Mouse (Mus musculus): Measurements from ENCODE around the gene Mtor. TPM values are rescaled to one million over a fixed set of nuclear protein-coding genes. Genes with fewer than 3 reads are reported as not detected.
A peak's percentile ranks its signal among the peaks of the same experiment; 100 is the strongest.

Gene Mtor
- total and polyA plus RNA-seq, 3 experiments, result 10.5 to 28.6 (median 24.3) TPM

DNA sequence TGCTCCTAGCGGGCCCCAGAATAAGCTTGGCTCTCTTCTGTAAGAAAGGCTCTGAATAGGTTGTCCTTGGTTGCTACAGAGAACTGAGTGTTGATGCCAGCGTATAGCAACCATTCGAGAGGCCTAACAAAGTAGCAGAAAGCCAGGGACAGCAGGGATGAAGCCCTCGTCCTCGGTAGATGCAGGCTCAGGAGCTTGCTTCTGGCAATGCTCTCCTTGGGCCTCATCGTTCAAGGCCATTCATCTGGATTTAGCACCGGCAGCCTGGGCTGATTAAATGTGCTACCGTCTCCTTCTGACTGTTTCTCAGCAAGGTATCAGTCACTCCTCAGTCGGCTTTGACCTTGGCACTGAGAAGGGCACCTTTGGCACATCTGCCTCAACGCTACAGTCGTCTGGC lies 19.3 kb upstream of the Mtor start:
- Histone ChIP-seq H3K4me3 (replicated peaks in 1 of 3; ENCODE audit: low read depth in 2 of 3, low read length in 2 of 3, poor library complexity in 1 of 3) (no peak overlapping the region), H3K79me2 (replicated peaks; ENCODE audit: control insufficient read depth, extremely low read depth, insufficient read depth, poor library complexity, severe bottlenecking) (no peaks in the 10 kb centered on the region), H3K36me3 (replicated peaks in 1 of 2; ENCODE audit: control insufficient read depth in 1 of 2, insufficient read depth in 1 of 2, low read length in 1 of 2) (peaks cover 20 to 44% of the 10 kb centered on the region in 2 experiments), H3K27me3 (replicated peaks) (no peaks in the 10 kb centered on the region), H3K4me1 (ENCODE audit: control insufficient read depth in 1 of 2, insufficient read depth in 2 of 2) (no peaks in the 10 kb centered on the region), H3K9ac (ENCODE audit: insufficient read depth, low read depth) (no peak overlapping the region), H3K9me3 (replicated peaks; ENCODE audit: low read length) (no peaks in the 10 kb centered on the region), H3K27ac (ENCODE audit: insufficient read depth, low read depth) (no peak overlapping the region), H3K4me2 (ENCODE audit: insufficient read depth, low read depth, poor library complexity, severe bottlenecking) (no peak overlapping the region)
- in situ Hi-C loops (cut with MboI; ENCODE audit: low pct_ligation_motif_present, low pct_unique_long_range_greater_than_20kb, low sequenced_read_pairs), result no loop called here
- dilution Hi-C loops (cut with MboI; ENCODE audit: extremely low pct_ligation_motif_present, extremely low pct_unique_long_range_greater_than_20kb, low sequenced_read_pairs), result no loop called here
- no peak for TF ChIP-seq TBP (conservative IDR thresholded peaks at IDR 0.05; ENCODE audit: low read depth, low read length)
- no peak for DNase-seq (ENCODE audit: extremely low read depth)

DNA sequence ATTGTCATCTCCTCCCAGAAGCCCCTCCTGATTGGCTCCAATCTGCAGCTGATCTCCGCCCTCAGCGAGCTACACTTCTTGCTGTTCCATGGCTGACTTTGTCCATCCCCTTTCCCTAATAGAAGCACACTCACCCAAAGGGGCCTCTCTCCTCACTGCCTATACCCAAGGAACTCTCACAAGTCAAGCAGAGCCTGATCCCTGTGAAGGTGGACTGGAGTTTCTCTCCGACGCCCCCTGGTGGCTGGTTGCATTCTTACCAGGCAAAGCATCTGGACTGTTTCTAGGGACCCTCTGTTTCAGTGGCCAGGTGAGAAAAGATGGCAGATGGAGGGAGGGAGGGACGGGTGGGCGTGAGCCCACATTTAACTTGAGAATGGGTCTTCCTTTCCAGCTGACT lies 18.7 kb upstream of the Mtor start:
- in situ Hi-C loops (cut with MboI; ENCODE audit: low pct_ligation_motif_present, low pct_unique_long_range_greater_than_20kb, low sequenced_read_pairs), result loop anchor here (5.0 kb wide), 1 partner anchor 257 kb away; no protein-coding TSS in a partner anchor

DNA sequence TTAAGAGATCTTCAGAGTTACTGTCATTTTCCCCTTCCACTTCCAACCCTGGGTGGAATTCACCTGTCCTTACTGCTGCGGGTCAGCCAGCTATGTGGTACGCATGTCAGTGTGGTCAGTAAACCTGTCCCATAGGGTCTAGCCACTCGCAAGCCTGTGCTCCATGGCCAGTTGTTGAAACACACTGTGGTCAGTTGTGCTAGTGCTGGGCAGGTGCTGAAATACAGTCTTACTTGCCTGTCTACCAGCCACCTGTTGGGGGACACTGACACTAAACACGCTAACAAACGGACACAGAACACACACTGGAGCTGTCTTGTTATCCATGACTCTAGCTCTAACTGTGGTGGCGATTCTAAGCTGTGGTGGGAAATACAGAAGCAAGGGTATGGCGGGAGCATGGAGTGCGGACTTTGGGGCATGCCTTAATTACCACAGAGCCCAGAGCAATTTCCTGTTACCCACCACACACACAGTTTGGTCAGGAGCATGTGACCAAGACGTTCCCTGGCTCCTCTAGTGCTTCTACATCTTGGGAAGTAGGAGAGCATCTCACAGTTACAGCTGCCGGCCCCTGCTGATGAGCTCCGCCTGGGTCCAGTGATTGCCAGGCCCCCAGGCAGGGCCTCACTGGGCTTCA lies 17.4 kb upstream of the Mtor start:
- no peak overlapping the region for H3K4me3 ChIP-seq (replicated peaks in 1 of 3; ENCODE audit: low read depth in 2 of 3, low read length in 2 of 3, poor library complexity in 1 of 3)
- H3K4me2 ChIP-seq (ENCODE audit: insufficient read depth, low read depth, poor library complexity, severe bottlenecking), result no peak overlapping the region
- no peak for TF ChIP-seq EP300 (IDR thresholded peaks at IDR 0.05; ENCODE audit: low read length)
- no peak for TF ChIP-seq TBP (conservative IDR thresholded peaks at IDR 0.05; ENCODE audit: low read depth, low read length)
- TF ChIP-seq NELFE (IDR thresholded peaks at IDR 0.05; ENCODE audit: low read depth, low read length), result no peak
- TF ChIP-seq JUND (conservative IDR thresholded peaks at IDR 0.05; ENCODE audit: low read depth, low read length), result no peak
- no peak for TF ChIP-seq BHLHE40 (IDR thresholded peaks at IDR 0.05; ENCODE audit: low read depth, low read length)
- TF ChIP-seq RCOR1 (conservative IDR thresholded peaks at IDR 0.05; ENCODE audit: low read depth, low read length), result no peak
- no peak for TF ChIP-seq ELF1 (IDR thresholded peaks at IDR 0.05; ENCODE audit: low read depth, low read length)
- TF ChIP-seq POLR2AphosphoS2 (IDR thresholded peaks at IDR 0.05; ENCODE audit: low read depth, low read length), result no peak
- no peaks in the 10 kb centered on the region for H3K4me1 ChIP-seq (ENCODE audit: control insufficient read depth in 1 of 2, insufficient read depth in 2 of 2)
- H3K36me3 ChIP-seq (replicated peaks in 1 of 2; ENCODE audit: control insufficient read depth in 1 of 2, insufficient read depth in 1 of 2, low read length in 1 of 2), result peaks cover 33 to 63% of the 10 kb centered on the region in 2 experiments
- dilution Hi-C loops (cut with MboI; ENCODE audit: extremely low pct_ligation_motif_present, extremely low pct_unique_long_range_greater_than_20kb, low sequenced_read_pairs), result no loop called here
- H3K27ac ChIP-seq (ENCODE audit: insufficient read depth, low read depth), result no peak overlapping the region
- no peak for DNase-seq (ENCODE audit: extremely low read depth)
- no peak overlapping the region for H3K9ac ChIP-seq (ENCODE audit: insufficient read depth, low read depth)
- H3K27me3 ChIP-seq (replicated peaks), result no peaks in the 10 kb centered on the region
- in situ Hi-C loops (cut with MboI; ENCODE audit: low pct_ligation_motif_present, low pct_unique_long_range_greater_than_20kb, low sequenced_read_pairs), result loop anchor here (5.0 kb wide), 1 partner anchor 259 kb away; no protein-coding TSS in a partner anchor
- H3K79me2 ChIP-seq (replicated peaks; ENCODE audit: control insufficient read depth, extremely low read depth, insufficient read depth, poor library complexity, severe bottlenecking), result no peaks in the 10 kb centered on the region
- no peaks in the 10 kb centered on the region for H3K9me3 ChIP-seq (replicated peaks; ENCODE audit: low read length)

More for the DNA sequence above, 18.7 kb upstream of the Mtor start:
- no peak overlapping the region for H3K4me2 ChIP-seq (ENCODE audit: insufficient read depth, low read depth, poor library complexity, severe bottlenecking)
- H3K9me3 ChIP-seq (replicated peaks; ENCODE audit: low read length), result no peaks in the 10 kb centered on the region
- H3K9ac ChIP-seq (ENCODE audit: insufficient read depth, low read depth), result no peak overlapping the region
- dilution Hi-C loops (cut with MboI; ENCODE audit: extremely low pct_ligation_motif_present, extremely low pct_unique_long_range_greater_than_20kb, low sequenced_read_pairs), result no loop called here
- peak; percentile 62 for DNase-seq (ENCODE audit: extremely low read depth)
- no peak overlapping the region for H3K27ac ChIP-seq (ENCODE audit: insufficient read depth, low read depth)
- H3K4me3 ChIP-seq (replicated peaks in 1 of 3; ENCODE audit: low read depth in 2 of 3, low read length in 2 of 3, poor library complexity in 1 of 3), result no peak overlapping the region
- H3K27me3 ChIP-seq (replicated peaks), result no peaks in the 10 kb centered on the region
- H3K36me3 ChIP-seq (replicated peaks in 1 of 2; ENCODE audit: control insufficient read depth in 1 of 2, insufficient read depth in 1 of 2, low read length in 1 of 2), result peaks cover 24 to 50% of the 10 kb centered on the region in 2 experiments
- no peaks in the 10 kb centered on the region for H3K79me2 ChIP-seq (replicated peaks; ENCODE audit: control insufficient read depth, extremely low read depth, insufficient read depth, poor library complexity, severe bottlenecking)
- peak; percentile 30 for TF ChIP-seq RAD21 (IDR thresholded peaks at IDR 0.05; ENCODE audit: low read depth, low read length)
- no peak for TF ChIP-seq MYC (IDR thresholded peaks at IDR 0.05; ENCODE audit: low read depth, low read length)
- TF ChIP-seq CTCF (conservative IDR thresholded peaks at IDR 0.05 in 1 of 2, IDR thresholded peaks at IDR 0.05 in 1 of 2; ENCODE audit: low read depth in 2 of 2, low read length in 2 of 2), result peak; percentile 76 to 77
- peak; percentile 71 for TF ChIP-seq SMC3 (IDR thresholded peaks at IDR 0.05; ENCODE audit: low read depth, low read length)
- no peaks in the 10 kb centered on the region for H3K4me1 ChIP-seq (ENCODE audit: control insufficient read depth in 1 of 2, insufficient read depth in 2 of 2)

Measured in CH12.LX (cell line).